Mouse (Mus musculus): ENCODE results near the gene Ifrd2. TPM values are rescaled to one million over a fixed set of nuclear protein-coding genes. Genes with fewer than 3 reads are reported as not detected.

The Ifrd2 gene
- polyA plus RNA-seq, 1 experiment from 2014 or later: 66.4 TPM

GRCm38 (mm10) chr9:107618778-107619545 is 31.5 kb downstream of the Ifrd2 start:
- WGBS: 21% methylated on average over 13 of the region's 13 CpGs
- H3K4me2 ChIP-seq (replicated peaks): 0 out of 2 replicates have a peak overlapping the region, but pooled peaks have one; percentile 1

GRCm38 (mm10) chr9:107619546-107619879 is 32.1 kb downstream of the Ifrd2 start:
- no peaks in the 10 kb centered on the region for H3K27me3 ChIP-seq (replicated peaks)
- H3K9me3 ChIP-seq: no peaks in the 10 kb centered on the region
- H3K4me1 ChIP-seq (replicated peaks): peaks cover 31% of the 10 kb centered on the region
- H3K36me3 ChIP-seq: peaks cover 32% of the 10 kb centered on the region
- WGBS: 54% methylated on average over 13 of the region's 13 CpGs
- peak; percentile 27 for ATAC-seq
- H3K4me2 ChIP-seq (replicated peaks): no peak overlapping the region; the same call in 1 of the 2 replicates
- no peak overlapping the region for H3K4me3 ChIP-seq (replicated peaks)
- peak overlapping the region; percentile 87 for H3K27ac ChIP-seq
- H3K9ac ChIP-seq: no peak overlapping the region

More at GRCm38 (mm10) chr9:107618778-107619545, 31.5 kb downstream of the Ifrd2 start:
- ATAC-seq: peak; percentile 84
- H3K9me3 ChIP-seq: no peaks in the 10 kb centered on the region
- no peaks in the 10 kb centered on the region for H3K27me3 ChIP-seq (replicated peaks)
- peak overlapping the region; percentile 87 for H3K27ac ChIP-seq
- peak overlapping the region; percentile 10; the same call in 1 of the 2 replicates for H3K9ac ChIP-seq
- peaks cover 29% of the 10 kb centered on the region for H3K4me1 ChIP-seq (replicated peaks)
- H3K4me3 ChIP-seq (replicated peaks): no peak overlapping the region
- H3K36me3 ChIP-seq: peaks cover 31% of the 10 kb centered on the region

- Histone ChIP-seq H3K4me1 (replicated peaks) (peaks cover 42% of the 10 kb centered on the region), H3K4me2 (replicated peaks) (no peak overlapping the region), H3K9me3 (no peaks in the 10 kb centered on the region), H3K36me3 (peaks cover 23% of the 10 kb centered on the region), H3K27ac (no peak overlapping the region), H3K27me3 (replicated peaks) (no peaks in the 10 kb centered on the region), H3K9ac (no peak overlapping the region), H3K4me3 (replicated peaks) (no peak overlapping the region)
- no peak for ATAC-seq
These were observed 33.5 kb downstream of the Ifrd2 start for GRCm38 (mm10) chr9:107620954-107621353.

DNA sequence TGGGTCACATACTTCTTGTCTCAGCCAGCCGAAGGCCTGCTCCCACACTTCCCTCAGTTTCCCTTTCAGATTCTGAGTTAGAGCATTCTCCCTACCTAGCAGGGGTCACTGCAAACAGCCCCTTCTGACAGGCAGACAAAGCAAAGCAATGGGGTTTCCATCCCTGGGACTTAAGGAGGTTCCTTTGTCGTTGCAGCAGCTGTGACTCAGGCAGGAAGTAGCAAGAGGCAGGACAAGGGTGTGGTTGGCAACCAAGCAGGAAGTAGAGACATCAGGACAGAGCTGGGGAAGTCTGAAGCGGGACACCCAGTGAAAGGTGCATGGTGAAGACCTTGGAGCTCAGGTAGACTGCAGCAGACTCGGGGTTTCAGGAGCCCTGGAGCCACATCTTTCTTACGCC is 37.1 kb downstream of the Ifrd2 start:
- 0 out of 2 replicates have a peak, but pooled peaks have one; percentile 22 for ATAC-seq

DNA sequence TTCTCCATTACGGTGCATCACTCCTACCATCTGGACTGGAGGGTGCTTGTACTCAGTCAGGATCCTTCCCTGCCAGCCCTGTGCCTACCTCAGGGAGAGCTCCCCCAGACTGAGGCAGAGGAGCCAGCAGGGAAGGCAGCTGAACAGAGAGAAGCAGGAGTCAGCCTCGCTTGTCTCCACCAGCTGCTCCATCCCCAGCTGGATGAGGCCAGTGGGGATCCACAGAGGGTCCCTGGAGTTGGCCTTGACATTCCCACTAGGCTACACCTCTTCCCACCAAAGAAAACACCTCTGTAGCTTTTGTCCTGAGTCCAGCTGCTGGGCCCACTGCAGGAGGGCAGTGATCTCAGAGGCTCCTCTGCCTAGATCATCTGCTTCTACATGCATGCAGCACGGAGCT is 37.5 kb downstream of the Ifrd2 start:
- Histone ChIP-seq H3K4me2 (replicated peaks) (no peak overlapping the region), H3K27ac (0 out of 2 replicates have a peak overlapping the region, but pooled peaks have one; percentile 3), H3K4me1 (replicated peaks) (peaks cover 64% of the 10 kb centered on the region), H3K9ac (no peak overlapping the region), H3K36me3 (peaks cover 5% of the 10 kb centered on the region; the same call in 1 of the 2 replicates), H3K9me3 (no peaks in the 10 kb centered on the region), H3K4me3 (replicated peaks) (no peak overlapping the region), H3K27me3 (replicated peaks) (no peaks in the 10 kb centered on the region)
- WGBS: 82% methylated on average over 3 of the region's 3 CpGs
- no peak for ATAC-seq

More for the DNA sequence above, 37.1 kb downstream of the Ifrd2 start:
- Histone ChIP-seq H3K4me3 (replicated peaks) (no peak overlapping the region), H3K9me3 (no peaks in the 10 kb centered on the region), H3K27me3 (replicated peaks) (no peaks in the 10 kb centered on the region), H3K4me1 (replicated peaks) (peaks cover 64% of the 10 kb centered on the region), H3K4me2 (replicated peaks) (no peak overlapping the region), H3K36me3 (peaks cover 9% of the 10 kb centered on the region; the same call in 1 of the 2 replicates), H3K27ac (0 out of 2 replicates have a peak overlapping the region, but pooled peaks have one; percentile 3), H3K9ac (no peak overlapping the region)
- WGBS: 64% methylated on average over 5 of the region's 5 CpGs

- no peak for ATAC-seq
- Histone ChIP-seq H3K27me3 (replicated peaks) (no peaks in the 10 kb centered on the region), H3K36me3 (peaks cover 3% of the 10 kb centered on the region; the same call in 1 of the 2 replicates), H3K4me1 (replicated peaks) (peaks cover 64% of the 10 kb centered on the region), H3K27ac (peak overlapping the region; percentile 3; the same call in 1 of the 2 replicates), H3K9ac (no peak overlapping the region), H3K4me3 (replicated peaks) (no peak overlapping the region), H3K9me3 (no peaks in the 10 kb centered on the region), H3K4me2 (replicated peaks) (no peak overlapping the region)
- WGBS: 89% methylated on average over 12 of the region's 12 CpGs
These were observed 38.1 kb downstream of the Ifrd2 start for GRCm38 (mm10) chr9:107625351-107626128.

DNA sequence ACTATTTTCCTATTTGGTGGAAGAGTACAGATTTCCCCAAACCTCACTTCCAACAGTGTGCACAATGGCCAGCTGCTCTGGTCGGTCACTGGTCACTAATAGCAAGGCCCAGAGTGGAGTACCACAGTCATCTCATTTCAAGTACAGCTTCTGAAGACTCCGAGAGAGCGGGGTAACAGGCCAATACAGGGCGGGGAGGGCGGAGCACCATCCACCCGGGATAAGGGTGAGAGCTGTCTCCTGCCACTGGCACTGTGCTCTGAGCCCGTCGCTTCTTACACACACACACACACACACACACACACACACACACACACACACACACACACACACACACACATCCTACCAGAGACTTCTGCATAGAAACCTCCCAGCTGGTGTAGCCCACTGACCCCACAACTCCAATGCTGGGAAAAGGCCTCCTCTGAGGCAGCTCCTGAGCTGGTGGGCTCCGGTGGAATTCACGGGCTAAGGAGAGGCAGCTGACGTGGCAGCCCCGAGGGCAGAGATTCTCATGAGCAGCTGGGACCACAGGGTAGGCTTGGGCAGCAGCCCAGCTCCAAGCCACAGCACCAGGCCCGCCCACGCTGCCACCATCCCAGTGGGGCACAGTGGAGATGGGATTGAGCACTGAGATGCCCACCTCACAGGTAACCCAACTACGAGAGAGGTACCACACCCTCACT is 38.9 kb downstream of the Ifrd2 start:
- 41% methylated on average over 15 of the region's 15 CpGs for WGBS
- H3K4me1 ChIP-seq (replicated peaks): peaks cover 66% of the 10 kb centered on the region
- ATAC-seq: peak; percentile 9; the same call in 1 of the 2 replicates

GRCm38 (mm10) chr9:107626844-107627277 is 39.4 kb downstream of the Ifrd2 start:
- peak overlapping the region; percentile 23; the same call in 1 of the 2 replicates for H3K9ac ChIP-seq
- H3K36me3 ChIP-seq: peaks cover 3% of the 10 kb centered on the region; the same call in 1 of the 2 replicates
- H3K4me2 ChIP-seq (replicated peaks): peak overlapping the region; percentile 43
- peak; percentile 62 for ATAC-seq
- H3K4me3 ChIP-seq (replicated peaks): no peak overlapping the region
- 0% methylated on average over 2 of the region's 2 CpGs for WGBS
- H3K9me3 ChIP-seq: no peaks in the 10 kb centered on the region
- H3K4me1 ChIP-seq (replicated peaks): peaks cover 71% of the 10 kb centered on the region
- H3K27me3 ChIP-seq (replicated peaks): no peaks in the 10 kb centered on the region
- peak overlapping the region; percentile 72 for H3K27ac ChIP-seq

More for the DNA sequence above, 38.9 kb downstream of the Ifrd2 start:
- Histone ChIP-seq H3K27me3 (replicated peaks) (no peaks in the 10 kb centered on the region), H3K4me2 (replicated peaks) (peak overlapping the region; percentile 43), H3K4me3 (replicated peaks) (no peak overlapping the region), H3K9ac (peak overlapping the region; percentile 23; the same call in 1 of the 2 replicates), H3K9me3 (no peaks in the 10 kb centered on the region), H3K27ac (peak overlapping the region; percentile 72), H3K36me3 (peaks cover 3% of the 10 kb centered on the region; the same call in 1 of the 2 replicates)

GRCm38 (mm10) chr9:107627387-107628255 is 40.2 kb downstream of the Ifrd2 start:
- Histone ChIP-seq H3K36me3 (0 out of 2 replicates have a peak, but pooled peaks cover 7% of the 10 kb centered on the region), H3K9me3 (no peaks in the 10 kb centered on the region), H3K9ac (peak overlapping the region; percentile 23), H3K27me3 (replicated peaks) (no peaks in the 10 kb centered on the region), H3K4me2 (replicated peaks) (peak overlapping the region; percentile 43; the same call in 1 of the 2 replicates), H3K27ac (peak overlapping the region; percentile 72), H3K4me1 (replicated peaks) (peaks cover 79% of the 10 kb centered on the region), H3K4me3 (replicated peaks) (no peak overlapping the region)
- ATAC-seq: no peak
- WGBS: 43% methylated on average over 20 of the region's 20 CpGs

DNA sequence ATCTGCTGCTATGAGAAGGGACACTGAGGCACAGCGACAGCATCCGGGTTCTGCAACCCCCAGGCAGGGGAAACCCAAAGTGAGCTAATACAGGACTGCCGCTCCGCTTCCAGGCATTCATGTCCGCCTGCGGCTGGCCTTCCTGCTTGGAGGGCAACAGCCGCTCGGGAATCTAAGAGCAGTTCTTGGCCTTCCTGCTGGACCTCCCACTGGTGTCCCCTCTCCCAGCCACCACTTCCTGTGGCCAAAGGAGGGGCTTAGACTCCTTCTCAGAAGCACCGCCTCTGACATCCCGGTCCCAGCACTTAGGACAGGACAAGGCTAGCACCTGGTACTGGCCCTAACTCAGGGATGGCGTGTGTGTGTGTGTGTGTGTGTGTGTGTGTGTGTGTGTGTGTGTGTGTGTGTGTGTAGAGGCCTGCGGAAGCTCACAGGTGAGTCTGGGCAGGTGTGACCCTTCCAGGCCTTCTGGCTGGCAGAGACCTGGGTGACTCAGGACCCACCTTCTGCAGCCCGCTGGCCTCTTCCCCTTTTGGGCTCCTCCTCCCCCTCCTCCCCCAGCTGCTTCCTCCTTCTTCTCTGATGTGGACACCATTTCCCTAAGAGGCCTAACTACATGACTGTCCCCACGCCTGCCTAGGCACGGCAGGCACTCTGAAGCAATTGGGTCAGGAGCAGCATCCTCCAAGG is 41.4 kb downstream of the Ifrd2 start:
- Histone ChIP-seq H3K9me3 (no peaks in the 10 kb centered on the region), H3K27me3 (replicated peaks) (no peaks in the 10 kb centered on the region), H3K27ac (peak overlapping the region; percentile 72), H3K9ac (peak overlapping the region; percentile 23), H3K36me3 (0 out of 2 replicates have a peak, but pooled peaks cover 7% of the 10 kb centered on the region), H3K4me2 (replicated peaks) (peak overlapping the region; percentile 38), H3K4me3 (replicated peaks) (no peak overlapping the region), H3K4me1 (replicated peaks) (peaks cover 84% of the 10 kb centered on the region)
- 48% methylated on average over 15 of the region's 15 CpGs for WGBS
- ATAC-seq: no peak
